Mouse (Mus musculus): ENCODE results near the gene Edc3. TPM values are rescaled to one million over a fixed set of nuclear protein-coding genes. Genes with fewer than 3 reads are reported as not detected.
A peak's percentile ranks its signal among the peaks of the same experiment; 100 is the strongest.

The Edc3 gene
- polyA plus RNA-seq, 1 experiment from 2014 or later: 26.8 TPM

GRCm38 (mm10) chr9:57681411-57681810 lies 26.9 kb upstream of the Edc3 start:
- 79% methylated on average over 10 of the region's 10 CpGs for WGBS
- no peaks in the 10 kb centered on the region for H3K36me3 ChIP-seq
- no peaks in the 10 kb centered on the region for H3K4me1 ChIP-seq
- ATAC-seq (ENCODE audit: insufficient read depth, low FRiP score, low read depth): no peak
- H3K4me2 ChIP-seq: no peak overlapping the region
- H3K27ac ChIP-seq: no peak overlapping the region
- H3K9me3 ChIP-seq: no peaks in the 10 kb centered on the region
- H3K9ac ChIP-seq: no peak overlapping the region
- H3K4me3 ChIP-seq (replicated peaks): no peak overlapping the region
- H3K27me3 ChIP-seq (replicated peaks): no peaks in the 10 kb centered on the region

DNA sequence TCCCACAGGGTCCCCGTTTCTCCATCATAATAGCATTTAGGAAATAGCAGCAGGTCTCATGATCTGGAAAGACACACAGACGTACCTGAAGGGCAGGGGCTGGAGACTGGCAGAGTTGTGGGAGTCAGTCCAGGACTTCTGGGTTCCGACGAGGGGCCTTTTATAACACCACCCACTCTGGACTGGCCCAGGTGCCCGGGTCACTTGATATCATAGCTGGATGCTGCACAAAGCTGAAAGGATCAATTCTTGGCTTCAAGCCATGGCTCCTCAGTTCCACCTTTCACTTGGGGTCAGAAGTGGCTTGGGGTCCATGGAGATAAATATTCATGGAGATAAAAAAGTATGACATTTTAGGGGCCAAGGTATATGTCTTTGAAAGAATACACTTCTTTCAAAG lies 24.8 kb upstream of the Edc3 start, which contains the start of gene Cyp1a2:
TSS of gene Cyp1a2 (minus strand) at position 184 of the 400 bp plus-strand sequence.
- Histone ChIP-seq H3K36me3 (no peaks in the 10 kb centered on the region), H3K4me3 (replicated peaks) (no peak within 1 kb of the TSS), H3K9ac (no peak within 1 kb of the TSS), H3K27me3 (replicated peaks) (no peaks in the 10 kb centered on the region), H3K4me1 (no peaks in the 10 kb centered on the region), H3K9me3 (no peaks in the 10 kb centered on the region), H3K4me2 (no peak within 1 kb of the TSS), H3K27ac (no peak within 1 kb of the TSS)
- ATAC-seq (ENCODE audit: insufficient read depth, low FRiP score, low read depth): no peak
- 71% methylated on average over 5 of the region's 5 CpGs for WGBS

- no peak for ATAC-seq (ENCODE audit: insufficient read depth, low FRiP score, low read depth)
- Histone ChIP-seq H3K36me3 (no peaks in the 10 kb centered on the region), H3K9me3 (no peaks in the 10 kb centered on the region), H3K4me2 (no peak overlapping the region), H3K4me1 (no peaks in the 10 kb centered on the region), H3K9ac (no peak overlapping the region), H3K27me3 (replicated peaks) (no peaks in the 10 kb centered on the region), H3K4me3 (replicated peaks) (no peak overlapping the region), H3K27ac (no peak overlapping the region)
- 79% methylated on average over 5 of the region's 5 CpGs for whole genome bisulfite sequencing
These were observed 22.3 kb upstream of the Edc3 start for GRCm38 (mm10) chr9:57686011-57686410.

- WGBS: 89% methylated on average over 2 of the region's 2 CpGs
These were observed 20.6 kb upstream of the Edc3 start, which contains the start of gene Cyp1a1 for GRCm38 (mm10) chr9:57687751-57688150. Gene Cyp1a1 (plus strand): TSS chr9:57687928.

GRCm38 (mm10) chr9:57688158-57688557 lies 20.2 kb upstream of the Edc3 start:
- WGBS: 33% methylated on average over 2 of the region's 2 CpGs
- Histone ChIP-seq H3K9ac (no peak overlapping the region), H3K4me2 (no peak overlapping the region), H3K27me3 (replicated peaks) (no peaks in the 10 kb centered on the region), H3K4me1 (no peaks in the 10 kb centered on the region), H3K36me3 (no peaks in the 10 kb centered on the region), H3K4me3 (replicated peaks) (no peak overlapping the region), H3K27ac (no peak overlapping the region), H3K9me3 (no peaks in the 10 kb centered on the region)
- ATAC-seq (ENCODE audit: insufficient read depth, low FRiP score, low read depth): no peak

More at GRCm38 (mm10) chr9:57687751-57688150, 20.6 kb upstream of the Edc3 start, which contains the start of gene Cyp1a1:
- Histone ChIP-seq H3K9ac (no peak within 1 kb of the TSS), H3K4me1 (no peaks in the 10 kb centered on the region), H3K27me3 (replicated peaks) (no peaks in the 10 kb centered on the region), H3K4me2 (no peak within 1 kb of the TSS), H3K9me3 (no peaks in the 10 kb centered on the region), H3K27ac (no peak within 1 kb of the TSS), H3K4me3 (replicated peaks) (no peak within 1 kb of the TSS), H3K36me3 (no peaks in the 10 kb centered on the region)
- ATAC-seq (ENCODE audit: insufficient read depth, low FRiP score, low read depth): no peak

DNA sequence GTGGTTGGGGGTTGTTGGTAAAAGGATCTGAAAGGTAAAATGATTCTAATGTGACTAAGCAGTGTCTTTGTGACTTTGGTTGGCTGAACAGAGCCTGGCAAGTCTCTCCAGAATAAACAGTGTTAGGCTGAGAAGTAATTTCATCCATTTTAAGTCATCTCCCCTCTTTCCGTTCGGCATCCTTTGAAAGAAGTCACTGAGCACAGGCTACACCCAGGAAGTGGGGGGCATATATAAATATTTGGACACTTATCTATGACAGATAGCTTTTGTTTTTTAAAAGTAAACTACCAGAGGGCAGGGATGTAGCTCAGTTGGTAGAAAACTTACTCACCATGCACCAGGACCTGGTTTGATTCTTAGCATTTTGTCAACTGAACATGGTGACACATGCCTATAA lies 19.7 kb upstream of the Edc3 start:
- WGBS: 31% methylated on average over 2 of the region's 2 CpGs
- no peak for ATAC-seq (ENCODE audit: insufficient read depth, low FRiP score, low read depth)
- Histone ChIP-seq H3K9me3 (no peaks in the 10 kb centered on the region), H3K4me3 (replicated peaks) (no peak overlapping the region), H3K9ac (no peak overlapping the region), H3K27me3 (replicated peaks) (no peaks in the 10 kb centered on the region), H3K36me3 (no peaks in the 10 kb centered on the region), H3K4me2 (no peak overlapping the region), H3K4me1 (no peaks in the 10 kb centered on the region), H3K27ac (no peak overlapping the region)

DNA sequence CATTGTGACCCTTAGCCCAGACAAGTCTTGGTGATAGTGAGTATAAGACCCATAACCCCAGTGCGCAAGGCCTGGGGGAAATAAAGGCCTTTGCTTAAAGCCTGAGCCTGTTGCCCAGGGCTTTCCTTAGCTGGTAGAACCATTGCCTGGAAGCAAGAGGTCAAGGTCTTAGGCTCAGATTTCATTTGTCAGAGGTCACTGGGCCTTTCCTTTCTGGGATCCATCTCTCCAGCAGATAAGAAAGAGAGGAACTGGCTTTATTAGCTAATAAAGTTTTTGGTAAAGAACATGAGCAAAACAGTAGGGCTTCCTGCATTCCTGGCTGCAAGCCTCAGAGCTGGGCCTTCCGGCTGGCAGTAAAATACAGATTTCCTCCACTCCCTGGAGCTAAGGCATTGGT lies 14.2 kb upstream of the Edc3 start:
- Histone ChIP-seq H3K4me3 (replicated peaks) (no peak overlapping the region), H3K4me2 (no peak overlapping the region), H3K27ac (no peak overlapping the region), H3K27me3 (replicated peaks) (peaks cover 27% of the 10 kb centered on the region), H3K4me1 (peaks cover 10% of the 10 kb centered on the region), H3K36me3 (no peaks in the 10 kb centered on the region), H3K9me3 (no peaks in the 10 kb centered on the region), H3K9ac (no peak overlapping the region)
- ATAC-seq (ENCODE audit: insufficient read depth, low FRiP score, low read depth): no peak
- WGBS: 83% methylated on average over 2 of the region's 2 CpGs

GRCm38 (mm10) chr9:57696380-57697285 lies 11.7 kb upstream of the Edc3 start:
- 2% methylated on average over 42 of the region's 42 CpGs for WGBS
- Histone ChIP-seq H3K27ac (no peak overlapping the region), H3K4me3 (replicated peaks) (peak overlapping the region; percentile 40), H3K4me2 (peak overlapping the region; percentile 86), H3K9me3 (no peaks in the 10 kb centered on the region), H3K4me1 (peaks cover 10% of the 10 kb centered on the region), H3K27me3 (replicated peaks) (peaks cover 27% of the 10 kb centered on the region), H3K9ac (0 out of 2 replicates have a peak overlapping the region, but pooled peaks have one; percentile 16), H3K36me3 (no peaks in the 10 kb centered on the region)
- ATAC-seq (ENCODE audit: insufficient read depth, low FRiP score, low read depth): peak; percentile 15; the same call in 1 of the 2 replicates

GRCm38 (mm10) chr9:57697380-57697779 lies 11.0 kb upstream of the Edc3 start:
- no peak overlapping the region for H3K4me2 ChIP-seq
- no peak overlapping the region for H3K4me3 ChIP-seq (replicated peaks)
- no peak overlapping the region for H3K9ac ChIP-seq
- H3K36me3 ChIP-seq: no peaks in the 10 kb centered on the region
- H3K27ac ChIP-seq: no peak overlapping the region
- peaks cover 10% of the 10 kb centered on the region for H3K4me1 ChIP-seq
- H3K9me3 ChIP-seq: no peaks in the 10 kb centered on the region
- 21% methylated on average over 4 of the region's 4 CpGs for WGBS
- peaks cover 27% of the 10 kb centered on the region for H3K27me3 ChIP-seq (replicated peaks)
- ATAC-seq (ENCODE audit: insufficient read depth, low FRiP score, low read depth): no peak

DNA sequence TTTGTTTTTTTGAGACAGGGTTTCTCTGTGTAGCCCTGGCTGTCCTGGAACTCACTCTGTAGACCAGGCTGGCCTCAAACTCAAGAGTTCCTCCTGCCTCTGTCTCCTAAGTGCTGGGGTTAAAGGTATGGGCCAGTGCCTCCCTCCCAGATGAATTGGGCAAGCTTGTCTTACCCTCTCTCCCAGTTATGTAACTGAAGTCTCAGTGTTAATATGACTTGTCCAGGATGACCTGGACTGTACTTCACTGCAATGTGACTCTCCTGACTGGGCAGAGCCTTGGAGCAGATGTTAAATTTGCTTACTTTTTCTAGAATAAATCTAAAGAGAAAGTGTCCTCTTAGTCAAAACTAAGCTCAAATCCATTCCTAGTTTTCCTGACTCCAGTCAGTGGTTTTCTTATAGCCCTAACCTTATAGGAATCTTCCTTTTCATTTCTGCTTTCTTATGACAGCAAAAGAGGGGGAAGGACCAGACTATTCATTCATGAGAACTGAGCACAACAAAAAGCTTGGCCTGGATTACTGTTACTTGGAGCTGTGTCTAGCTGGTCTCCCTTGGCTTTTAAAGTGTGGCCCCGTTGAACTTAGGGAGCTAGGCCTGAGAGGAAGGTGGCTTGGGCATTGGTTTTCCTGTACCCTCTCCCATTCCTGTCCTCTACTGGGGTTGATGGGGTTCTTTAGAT lies 9.7 kb upstream of the Edc3 start:
- Histone ChIP-seq H3K9ac (no peak overlapping the region), H3K27me3 (replicated peaks) (peaks cover 27% of the 10 kb centered on the region), H3K4me3 (replicated peaks) (no peak overlapping the region), H3K27ac (no peak overlapping the region), H3K4me2 (no peak overlapping the region), H3K4me1 (peaks cover 10% of the 10 kb centered on the region), H3K36me3 (no peaks in the 10 kb centered on the region), H3K9me3 (no peaks in the 10 kb centered on the region)
- ATAC-seq (ENCODE audit: insufficient read depth, low FRiP score, low read depth): no peak
- WGBS: 76% methylated on average over 1 of the region's 1 CpGs

DNA sequence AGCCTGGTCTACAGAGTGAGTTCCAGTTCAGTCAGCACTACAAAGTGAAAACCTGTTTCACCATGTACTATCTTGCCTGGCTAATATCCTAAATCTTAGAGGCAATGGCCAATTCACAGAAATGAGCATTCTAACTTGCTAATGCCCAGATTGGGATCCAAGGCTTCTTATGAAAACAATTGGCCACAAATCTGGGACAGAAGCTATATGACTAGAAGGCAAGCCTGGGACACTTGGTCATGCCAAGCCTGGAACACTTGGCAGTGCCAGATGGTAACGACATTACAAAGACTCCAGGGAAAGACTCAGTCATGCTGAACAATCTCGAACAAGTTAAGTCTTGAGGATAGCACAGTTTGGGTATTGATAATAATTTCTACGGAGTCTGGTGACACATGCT lies 1.8 kb upstream of the Edc3 start:
- WGBS: 93% methylated on average over 3 of the region's 3 CpGs
- no peak overlapping the region for H3K9ac ChIP-seq
- no peaks in the 10 kb centered on the region for H3K36me3 ChIP-seq
- H3K27ac ChIP-seq: no peak overlapping the region
- ATAC-seq (ENCODE audit: insufficient read depth, low FRiP score, low read depth): no peak
- no peaks in the 10 kb centered on the region for H3K4me1 ChIP-seq
- H3K9me3 ChIP-seq: peaks cover 4% of the 10 kb centered on the region; the same call in 1 of the 2 replicates
- H3K4me3 ChIP-seq (replicated peaks): no peak overlapping the region
- no peaks in the 10 kb centered on the region for H3K27me3 ChIP-seq (replicated peaks)
- H3K4me2 ChIP-seq: no peak overlapping the region

Measured in stomach, embryonic 15.5 days (tissue).